Mouse (Mus musculus) forebrain, embryonic 13.5 days (tissue): ENCODE data around the gene Ascl1. TPM values are rescaled to one million over a fixed set of nuclear protein-coding genes. Genes with fewer than 3 reads are reported as not detected.

Experiments used
- ATAC-seq: fragments of 200-750 bp; cut with Nextera tagmentation; 2 replicates; pipeline ENCODE4 v1.8.0; 2017
- H3K27ac ChIP-seq: fragments of 300-500 bp; sonication (generic); 2 replicates; pipeline ENCODE4 v1.5.1; 2015; ENCODE audit warnings: inconsistent platforms, mild to moderate bottlenecking, moderate library complexity
- H3K27me3 ChIP-seq: fragments of 300-500 bp; sonication (generic); 2 replicates; pipeline ENCODE4 v1.6.1; 2015; ENCODE audit warnings: mild to moderate bottlenecking, inconsistent platforms
- H3K36me3 ChIP-seq: fragments of 300-500 bp; sonication (generic); 2 replicates; pipeline ENCODE4 v1.6.1; 2015; ENCODE audit warnings: mild to moderate bottlenecking, inconsistent platforms; ENCODE audit not compliant: poor library complexity, severe bottlenecking
- H3K4me1 ChIP-seq: fragments of 300-500 bp; sonication (generic); 2 replicates; pipeline ENCODE4 v1.6.1; 2015; ENCODE audit warnings: inconsistent platforms
- H3K4me2 ChIP-seq: fragments of 300-500 bp; sonication (generic); 2 replicates; pipeline ENCODE4 v1.6.1; 2015; ENCODE audit warnings: inconsistent platforms, mild to moderate bottlenecking, moderate library complexity
- H3K4me3 ChIP-seq: fragments of 300-500 bp; sonication (generic); 2 replicates; pipeline ENCODE4 v1.5.1; 2015; ENCODE audit warnings: mild to moderate bottlenecking, inconsistent platforms
- H3K9ac ChIP-seq: fragments of 300-500 bp; sonication (generic); 2 replicates; pipeline ENCODE4 v1.6.1; 2015; ENCODE audit warnings: mild to moderate bottlenecking, inconsistent platforms
- H3K9me3 ChIP-seq: fragments of 300-500 bp; sonication (generic); replicated peaks from 2 replicates; pipeline ENCODE4 v1.6.1; 2016; ENCODE audit warnings: inconsistent platforms
- WGBS: fragments of 180-500 bp; shearing (Covaris S2); methylation state at CpG from one replicate; pipeline ENCODE4 v1.1.7; 2015; 5-methylcytosine and 5-hydroxymethylcytosine counted together
- polyA plus RNA-seq: library from polyadenylated mRNA; unstranded; fragments of >200 nt; fragmentation: Nextera tagmentation; extraction: Ambion mirVana; gene quantifications from 2 replicates; pipeline ENCODE4 v1.2.1, GENCODE M21; 2015

Gene Ascl1
- polyA plus RNA-seq, 1 experiment from 2014 or later: 33.9 TPM

- H3K36me3 ChIP-seq: no peaks in the 10 kb centered on the region
- 0% methylated on average over 18 of the region's 18 CpGs for WGBS
- peak; percentile 62 for ATAC-seq
- peaks cover 3% of the 10 kb centered on the region for H3K9me3 ChIP-seq
- peak overlapping the region; percentile 94 for H3K4me3 ChIP-seq
- H3K9ac ChIP-seq: peak overlapping the region; percentile 58
- H3K4me2 ChIP-seq: peak overlapping the region; percentile 80
- peaks cover 43% of the 10 kb centered on the region for H3K4me1 ChIP-seq
- peaks cover 27% of the 10 kb centered on the region for H3K27me3 ChIP-seq
- peak overlapping the region; percentile 96 for H3K27ac ChIP-seq
Measured at GRCm38 (mm10) chr10:87494596-87494995, 1.1 kb upstream of the Ascl1 start.

- H3K9me3 ChIP-seq: peaks cover 3% of the 10 kb centered on the region
- H3K4me3 ChIP-seq: peak overlapping the region; percentile 94
- H3K4me2 ChIP-seq: peak overlapping the region; percentile 80
- no peaks in the 10 kb centered on the region for H3K36me3 ChIP-seq
- peaks cover 27% of the 10 kb centered on the region for H3K27me3 ChIP-seq
- WGBS: 3% methylated on average over 4 of the region's 4 CpGs
- ATAC-seq: no peak; the same call in 1 of the 2 replicates
- H3K4me1 ChIP-seq: peaks cover 47% of the 10 kb centered on the region
- peak overlapping the region; percentile 96 for H3K27ac ChIP-seq
- peak overlapping the region; percentile 58 for H3K9ac ChIP-seq
Measured at GRCm38 (mm10) chr10:87494176-87494575, 716 bp upstream of the Ascl1 start.

- WGBS: under 1% methylated on average over 75 of the region's 90 CpGs
- Histone ChIP-seq H3K9me3 (peaks cover 1% of the 10 kb centered on the region), H3K27me3 (peaks cover 20% of the 10 kb centered on the region), H3K9ac (peak overlapping the region; percentile 98), H3K4me1 (peaks cover 59% of the 10 kb centered on the region), H3K36me3 (no peaks in the 10 kb centered on the region), H3K27ac (peak overlapping the region; percentile 96), H3K4me2 (peak overlapping the region; percentile 80), H3K4me3 (peak overlapping the region; percentile 94)
- peak; percentile 5 for ATAC-seq
Measured at GRCm38 (mm10) chr10:87492661-87493551, 554 bp downstream of the Ascl1 start.

- Histone ChIP-seq H3K27ac (peak overlapping the region; percentile 96), H3K9ac (peak overlapping the region; percentile 98), H3K9me3 (no peaks in the 10 kb centered on the region), H3K36me3 (no peaks in the 10 kb centered on the region), H3K4me3 (peak overlapping the region; percentile 94), H3K4me2 (peak overlapping the region; percentile 80), H3K4me1 (peaks cover 65% of the 10 kb centered on the region), H3K27me3 (peaks cover 17% of the 10 kb centered on the region)
- no peak for ATAC-seq
- whole genome bisulfite sequencing: under 1% methylated on average over 26 of the region's 26 CpGs
Measured at GRCm38 (mm10) chr10:87492332-87492660, 1.2 kb downstream of the Ascl1 start.

GRCm38 (mm10) chr10:87491485-87492040, 1.9 kb downstream of the Ascl1 start:
- H3K27ac ChIP-seq: peak overlapping the region; percentile 96
- 3% methylated on average over 11 of the region's 11 CpGs for WGBS
- H3K4me3 ChIP-seq: peak overlapping the region; percentile 94
- peaks cover 72% of the 10 kb centered on the region for H3K4me1 ChIP-seq
- H3K36me3 ChIP-seq: no peaks in the 10 kb centered on the region
- peak overlapping the region; percentile 98 for H3K9ac ChIP-seq
- H3K4me2 ChIP-seq: peak overlapping the region; percentile 80
- H3K27me3 ChIP-seq: peaks cover 10% of the 10 kb centered on the region; the same call in 1 of the 2 replicates
- H3K9me3 ChIP-seq: no peaks in the 10 kb centered on the region
- ATAC-seq: no peak

- Histone ChIP-seq H3K27ac (peak overlapping the region; percentile 84), H3K4me1 (peaks cover 83% of the 10 kb centered on the region), H3K4me3 (peak overlapping the region; percentile 94), H3K4me2 (peak overlapping the region; percentile 80), H3K9ac (peak overlapping the region; percentile 61), H3K9me3 (no peaks in the 10 kb centered on the region), H3K36me3 (no peaks in the 10 kb centered on the region), H3K27me3 (peaks cover 3% of the 10 kb centered on the region; the same call in 1 of the 2 replicates)
- ATAC-seq: no peak
- 0% methylated on average over 2 of the region's 2 CpGs for WGBS
Measured at GRCm38 (mm10) chr10:87490328-87490727, 3.1 kb downstream of the Ascl1 start.

GRCm38 (mm10) chr10:87489246-87490009, 4.0 kb downstream of the Ascl1 start:
- peaks cover 83% of the 10 kb centered on the region for H3K4me1 ChIP-seq
- H3K9me3 ChIP-seq: no peaks in the 10 kb centered on the region
- WGBS: under 1% methylated on average over 18 of the region's 18 CpGs

GRCm38 (mm10) chr10:87488429-87489145, 4.9 kb downstream of the Ascl1 start:
- Histone ChIP-seq H3K4me3 (peak overlapping the region; percentile 21), H3K9ac (peak overlapping the region; percentile 31), H3K4me1 (peaks cover 76% of the 10 kb centered on the region), H3K27ac (peak overlapping the region; percentile 94), H3K9me3 (no peaks in the 10 kb centered on the region), H3K27me3 (no peaks in the 10 kb centered on the region; the same call in 1 of the 2 replicates), H3K4me2 (peak overlapping the region; percentile 80), H3K36me3 (no peaks in the 10 kb centered on the region)
- WGBS: under 1% methylated on average over 16 of the region's 16 CpGs
- peak; percentile 83 for ATAC-seq

More at GRCm38 (mm10) chr10:87489246-87490009, 4.0 kb downstream of the Ascl1 start:
- Histone ChIP-seq H3K27ac (peak overlapping the region; percentile 94), H3K4me2 (peak overlapping the region; percentile 80), H3K9ac (peak overlapping the region; percentile 31), H3K4me3 (peak overlapping the region; percentile 21), H3K27me3 (no peaks in the 10 kb centered on the region; the same call in 1 of the 2 replicates), H3K36me3 (no peaks in the 10 kb centered on the region)
- peak; percentile 52 for ATAC-seq

GRCm38 (mm10) chr10:87485721-87486620, 7.5 kb downstream of the Ascl1 start:
- WGBS: 1% methylated on average over 33 of the region's 33 CpGs

GRCm38 (mm10) chr10:87484831-87485720, 8.4 kb downstream of the Ascl1 start:
- Histone ChIP-seq H3K4me3 (peak overlapping the region; percentile 42), H3K9me3 (no peaks in the 10 kb centered on the region; the same call in 1 of the 2 replicates), H3K36me3 (no peaks in the 10 kb centered on the region), H3K4me2 (peak overlapping the region; percentile 84), H3K4me1 (peaks cover 54% of the 10 kb centered on the region), H3K9ac (peak overlapping the region; percentile 60), H3K27ac (peak overlapping the region; percentile 57), H3K27me3 (no peaks in the 10 kb centered on the region; the same call in 1 of the 2 replicates)
- no peak for ATAC-seq
- 2% methylated on average over 17 of the region's 17 CpGs for WGBS

More at GRCm38 (mm10) chr10:87485721-87486620, 7.5 kb downstream of the Ascl1 start:
- Histone ChIP-seq H3K4me3 (peak overlapping the region; percentile 42), H3K27me3 (no peaks in the 10 kb centered on the region; the same call in 1 of the 2 replicates), H3K9me3 (no peaks in the 10 kb centered on the region), H3K36me3 (no peaks in the 10 kb centered on the region), H3K27ac (peak overlapping the region; percentile 57), H3K4me2 (peak overlapping the region; percentile 84), H3K4me1 (peaks cover 63% of the 10 kb centered on the region), H3K9ac (peak overlapping the region; percentile 60)
- peak; percentile 65 for ATAC-seq
